Mouse (Mus musculus): ENCODE measurements around the gene Mapkapk5. TPM values are rescaled to one million over a fixed set of nuclear protein-coding genes. Genes with fewer than 3 reads are reported as not detected.
A peak's percentile ranks its signal among the peaks of the same experiment; 100 is the strongest.
"Not testable (repeated sequence)": the region's sequence is repeated elsewhere in the genome, so short reads cannot be mapped to it uniquely, and the experiment has no call there.

Mapkapk5 gene
- polyA plus RNA-seq, 2 experiments from 2014 or later = 23.5 to 32.2 TPM

GRCm38 (mm10) chr5:121562436-121562835 is 16.7 kb upstream of the Mapkapk5 start:
- no peak for ATAC-seq

GRCm38 (mm10) chr5:121549196-121549595 is 3.5 kb upstream of the Mapkapk5 start:
- no peak for ATAC-seq

- no peak for ATAC-seq
Observed at GRCm38 (mm10) chr5:121547084-121547483, 1.4 kb upstream of the Mapkapk5 start.

GRCm38 (mm10) chr5:121546530-121546895 is 808 bp upstream of the Mapkapk5 start:
- ATAC-seq = peak; percentile 35

DNA sequence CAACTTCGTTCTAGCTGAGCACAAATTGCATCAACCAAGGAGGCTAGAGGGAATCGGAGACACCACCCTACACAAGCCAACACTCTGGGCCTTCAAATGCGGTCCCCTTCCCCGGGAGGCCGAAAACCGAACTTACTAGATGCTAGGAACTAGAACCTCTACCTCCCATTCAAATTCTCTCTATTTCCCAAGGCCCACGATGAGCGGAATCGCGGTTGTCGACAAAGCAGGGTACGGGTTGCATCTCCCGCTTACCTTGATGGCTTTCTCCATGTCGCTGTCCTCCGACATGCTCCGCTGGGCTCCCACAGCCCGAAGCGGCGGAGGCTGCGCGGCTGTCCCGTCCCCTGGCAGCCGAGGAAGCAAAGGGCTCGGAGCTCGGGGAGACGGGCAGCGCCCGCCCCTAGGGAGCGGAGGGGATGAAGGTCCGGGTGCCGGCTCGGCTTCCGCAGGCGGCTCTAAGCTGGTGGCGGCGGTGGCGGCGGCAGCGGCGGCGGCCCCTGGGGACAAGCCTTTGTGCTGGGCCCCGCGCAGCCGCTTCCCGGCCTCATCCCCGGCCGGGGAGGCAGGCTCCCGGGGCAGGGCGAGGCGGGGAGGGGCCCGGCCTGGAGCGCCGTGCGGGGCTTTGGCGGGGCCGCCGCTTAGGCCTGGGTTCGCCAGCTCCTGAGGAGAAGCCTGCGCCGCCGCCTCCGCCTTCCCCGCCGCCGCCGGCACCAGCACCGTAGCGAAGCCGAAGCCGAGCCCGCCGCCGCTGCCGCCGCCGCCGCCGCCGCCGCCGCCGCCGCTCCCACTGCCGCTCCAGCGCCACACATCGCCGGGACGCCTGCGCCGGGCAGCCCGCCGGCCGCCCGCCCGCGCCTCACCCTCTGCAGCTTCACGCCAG is 554 bp downstream of the Mapkapk5 start, which contains the start of the genes Adam1a and Gm42878:
TSS of gene Adam1a (minus strand) at position 573 of the 883 bp plus-strand sequence.
TSS of gene Gm42878 (minus strand) at position 573 of the 883 bp plus-strand sequence.
- peak; percentile 46 for ATAC-seq

- ATAC-seq = no peak
Observed at GRCm38 (mm10) chr5:121543370-121543769, 2.3 kb downstream of the Mapkapk5 start.

GRCm38 (mm10) chr5:121541235-121541634 is 4.5 kb downstream of the Mapkapk5 start:
- ATAC-seq = no peak

GRCm38 (mm10) chr5:121540066-121540465 is 5.6 kb downstream of the Mapkapk5 start:
- no peak for ATAC-seq

- ATAC-seq = no peak
Observed at GRCm38 (mm10) chr5:121537588-121537987, 8.1 kb downstream of the Mapkapk5 start.

- ATAC-seq = no peak
Observed at GRCm38 (mm10) chr5:121536921-121537555, 8.7 kb downstream of the Mapkapk5 start.

DNA sequence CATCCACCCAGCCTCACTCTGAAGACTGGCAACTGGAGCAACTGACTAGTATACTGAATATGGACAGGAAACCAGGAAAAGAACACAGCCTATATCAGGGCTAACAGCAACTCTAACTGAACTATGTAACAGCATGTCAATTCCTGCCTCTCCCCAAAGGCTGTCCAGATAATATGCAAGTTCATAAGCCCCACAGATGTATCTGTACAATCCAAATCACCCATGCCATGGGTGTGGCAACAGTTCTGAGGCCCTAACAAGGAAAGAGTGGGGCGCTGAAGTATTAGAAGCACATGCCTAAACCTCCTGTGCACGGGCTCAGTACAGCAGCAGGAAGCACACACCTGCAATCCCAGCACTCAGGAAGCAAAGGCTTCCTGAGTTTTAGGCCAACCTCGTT is 10.6 kb downstream of the Mapkapk5 start:
- ATAC-seq = no peak

DNA sequence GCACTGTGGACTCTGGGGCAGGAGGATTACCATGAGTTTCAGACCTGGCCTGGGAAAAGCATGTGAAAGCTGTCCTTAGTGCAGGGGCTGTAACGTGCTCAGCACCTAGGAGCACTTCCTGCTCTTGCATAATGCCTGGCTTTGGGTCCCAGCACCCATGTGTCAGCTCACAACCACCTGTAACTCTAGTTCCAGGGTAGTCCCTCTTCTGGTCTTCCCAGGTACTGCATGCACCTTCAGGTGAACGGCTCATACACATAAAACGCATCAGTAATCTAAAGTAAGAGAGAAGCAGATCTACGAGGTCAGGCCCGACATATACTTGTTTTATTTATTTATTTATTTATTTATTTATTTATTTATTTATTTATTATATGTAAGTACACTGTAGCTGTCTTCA is 11.2 kb downstream of the Mapkapk5 start:
- no peak for ATAC-seq

DNA sequence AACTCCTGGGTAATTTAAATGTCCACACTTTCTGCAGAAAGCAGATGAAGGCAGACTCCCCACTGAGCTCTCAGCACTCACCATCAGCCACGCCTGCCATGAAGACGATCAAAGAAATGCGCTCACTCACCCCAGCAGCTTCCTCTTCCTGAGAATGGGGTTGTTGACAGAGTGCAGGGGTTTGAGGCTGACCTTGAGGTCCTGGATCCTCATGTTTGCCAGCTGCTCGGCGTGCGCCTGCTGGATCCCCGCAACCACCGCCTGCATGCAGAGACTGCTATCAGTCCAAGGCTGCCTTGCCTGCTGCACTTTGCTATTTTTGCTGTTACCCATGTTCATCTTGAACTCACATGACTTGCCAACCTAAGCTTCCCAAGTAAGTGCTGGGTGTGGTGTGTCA is 18.7 kb downstream of the Mapkapk5 start:
- ATAC-seq = no peak

- no peak for ATAC-seq
Observed at GRCm38 (mm10) chr5:121526526-121526925, 19.2 kb downstream of the Mapkapk5 start.

DNA sequence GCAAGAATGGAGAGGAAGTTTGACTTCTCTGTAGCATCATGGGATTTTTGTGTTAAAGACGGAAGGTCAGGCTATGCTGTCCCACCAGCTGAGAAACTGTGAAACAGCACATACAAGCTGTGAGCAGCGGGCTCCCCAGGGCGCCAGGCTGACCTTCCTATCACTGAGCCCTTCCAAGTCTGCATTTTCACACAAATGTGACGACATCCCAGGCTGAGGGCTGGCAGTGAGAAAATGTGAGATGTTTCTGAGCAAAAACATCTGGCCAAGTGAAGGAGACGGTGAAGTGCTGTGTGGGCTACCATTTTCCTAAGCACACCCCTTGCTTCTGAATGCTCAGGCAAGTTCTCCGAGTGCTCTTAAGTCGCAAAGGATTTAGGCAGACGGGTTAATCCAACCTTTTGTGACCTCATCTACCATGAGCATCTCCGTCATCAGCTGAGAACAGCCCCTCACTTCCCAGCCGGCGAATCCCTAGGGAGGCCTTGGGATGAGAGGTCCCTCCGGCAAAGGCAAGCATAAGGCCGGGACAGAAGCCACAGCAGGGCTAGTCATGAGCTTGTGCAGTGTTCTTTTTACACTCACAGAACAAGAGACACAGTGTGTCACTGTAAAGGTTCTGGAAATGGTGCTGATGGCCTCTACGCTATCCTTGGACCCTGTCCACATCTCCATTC is 19.8 kb downstream of the Mapkapk5 start:
- no peak for ATAC-seq

DNA sequence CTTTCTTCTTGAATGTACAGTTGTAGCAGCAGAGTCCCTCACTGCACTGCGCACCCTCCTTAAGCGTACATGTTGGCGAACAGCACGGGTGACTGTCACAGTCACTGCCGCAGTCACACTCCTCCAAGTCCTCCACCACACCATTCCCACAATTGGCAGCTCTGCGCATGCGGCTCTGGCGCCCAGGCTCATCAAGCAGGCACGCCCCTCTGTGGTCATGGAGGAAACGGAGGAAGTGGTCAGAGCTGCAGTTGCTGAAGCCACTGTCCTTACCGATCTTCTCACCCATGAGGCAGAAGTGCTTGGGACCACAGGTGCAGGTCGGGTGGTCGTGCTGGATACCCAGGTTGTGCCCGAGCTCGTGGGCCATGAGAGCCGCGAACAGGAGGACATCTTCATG is 25.9 kb downstream of the Mapkapk5 start:
- ATAC-seq = not testable (repeated sequence)

DNA sequence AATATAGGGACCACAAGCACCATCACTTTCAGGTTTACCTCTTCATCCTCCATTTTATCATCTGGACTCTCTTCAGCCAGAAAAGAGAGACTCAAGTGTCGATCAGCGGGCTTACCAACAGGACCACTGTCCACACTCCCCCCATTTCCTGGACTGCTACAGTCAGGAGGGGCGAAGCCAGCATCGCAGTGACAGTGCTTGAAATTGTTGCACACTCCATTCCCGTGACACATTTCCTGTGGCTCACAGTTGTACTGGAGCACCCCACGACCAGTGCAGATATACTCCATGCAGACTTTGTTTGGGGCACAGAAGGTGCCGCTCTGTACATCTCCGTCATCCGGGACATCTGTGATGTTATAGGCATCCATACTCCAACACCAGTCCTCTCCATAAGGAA is 26.7 kb downstream of the Mapkapk5 start:
- no peak for ATAC-seq

- no peak for ATAC-seq
Observed at GRCm38 (mm10) chr5:121510009-121510408, 35.7 kb downstream of the Mapkapk5 start.

DNA sequence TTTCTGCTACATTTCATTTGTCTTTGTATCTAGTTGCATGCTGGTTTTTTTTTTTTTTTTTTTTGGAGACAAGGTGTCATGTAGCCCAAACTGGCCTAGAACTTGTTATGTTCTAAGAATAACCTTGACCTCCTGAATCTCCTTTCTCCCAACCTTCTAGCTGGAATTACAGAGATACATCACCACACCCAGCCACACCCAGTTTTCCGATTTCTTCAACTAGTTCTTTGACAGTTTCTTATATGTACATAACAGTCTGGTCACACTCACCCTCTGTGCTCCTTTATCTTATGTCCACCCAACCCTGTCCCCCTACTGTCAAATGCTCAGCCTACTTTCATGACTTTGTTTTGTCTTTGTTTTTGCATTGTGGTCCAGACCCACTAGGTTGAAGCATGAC is 38.9 kb downstream of the Mapkapk5 start:
- no peak for ATAC-seq

DNA sequence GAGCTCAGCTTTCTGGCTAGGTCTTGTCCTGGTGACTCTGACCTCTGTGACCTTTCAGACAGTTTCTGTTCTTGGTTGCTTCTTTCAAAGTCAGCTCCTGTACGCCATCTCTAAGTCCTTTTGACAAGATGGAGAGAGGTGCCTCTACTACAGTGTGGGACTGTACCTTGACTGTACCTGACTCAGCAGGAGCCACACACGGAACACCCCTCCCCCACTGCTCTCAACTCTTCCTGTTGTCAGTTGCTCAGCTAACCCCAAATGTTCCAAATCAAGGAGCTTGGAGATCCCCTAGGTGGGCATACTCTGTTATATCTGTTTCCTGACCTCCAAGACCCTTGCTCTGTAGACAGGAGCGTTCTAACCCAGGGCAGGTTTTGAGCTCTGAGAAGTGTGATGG is 42.5 kb downstream of the Mapkapk5 start, which contains the start of gene Adam1b:
TSS of gene Adam1b (minus strand) at position 205 of the 400 bp plus-strand sequence.
- no peak for ATAC-seq

GRCm38 (mm10) chr5:121501424-121501996 is 44.2 kb downstream of the Mapkapk5 start:
- not testable (repeated sequence) for ATAC-seq

DNA sequence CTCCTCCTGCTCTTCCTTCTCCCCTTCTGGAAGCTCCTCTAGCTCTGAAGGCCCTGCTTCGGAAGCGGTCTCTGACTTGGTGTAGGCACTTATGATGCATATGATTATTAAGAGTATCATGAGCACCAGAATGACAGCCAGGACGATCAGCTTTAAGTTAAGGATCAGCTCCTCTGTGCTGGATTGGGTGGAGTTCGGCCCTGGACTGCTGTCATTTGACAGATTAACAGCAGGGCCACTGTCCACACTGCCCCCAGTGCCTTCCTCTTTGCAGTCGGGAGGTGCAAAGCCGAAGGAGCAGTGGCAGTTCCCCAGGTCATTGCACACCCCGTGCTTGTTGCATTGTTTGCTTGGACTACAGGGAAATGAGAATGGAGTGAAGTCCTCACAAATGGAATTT is 45.0 kb downstream of the Mapkapk5 start:
- no peak for ATAC-seq

- ATAC-seq = no peak
Observed at GRCm38 (mm10) chr5:121493305-121493704, 52.4 kb downstream of the Mapkapk5 start.
